27 mouse cellular contexts compared by ENCODE assay signal in the genomic region with DNA sequence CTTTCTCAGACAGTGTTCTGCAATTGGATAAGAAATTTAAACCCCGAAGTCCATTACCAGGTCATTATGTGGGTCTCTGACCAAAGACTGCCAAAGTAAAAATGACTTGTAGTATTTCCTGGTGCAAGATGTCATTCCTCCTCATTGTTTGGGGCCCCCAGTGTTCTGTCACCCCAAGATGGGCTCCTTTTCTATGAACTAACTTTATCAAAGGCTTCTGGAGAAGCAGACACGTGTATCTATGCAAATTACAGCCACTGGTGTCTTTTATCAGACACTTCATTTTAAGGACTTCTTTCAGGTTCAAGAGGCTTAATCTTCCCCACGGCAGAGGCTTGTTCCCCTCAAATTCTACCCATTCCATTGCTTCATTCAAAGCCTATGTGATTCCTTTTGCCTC.
"Had no signal": no experiment of that assay in that cellular context is flagged by ENCODE, and none has a peak within 500 bp of the region (broad histone marks: within the 10 kb centered on the region; RNA-seq: fewer than 3 reads in every experiment).

No protein-coding gene starts in this region.

- H3K9ac ChIP-seq: embryonic facial prominence, embryonic 12.5 days; embryonic facial prominence, embryonic 13.5 days; embryonic facial prominence, embryonic 15.5 days; forebrain, embryonic 12.5 days; forebrain, embryonic 13.5 days; forebrain, embryonic 15.5 days; forebrain, postnatal 0 days had no signal

- H3K4me2 ChIP-seq: embryonic facial prominence, embryonic 12.5 days; embryonic facial prominence, embryonic 13.5 days; embryonic facial prominence, embryonic 15.5 days; forebrain, embryonic 12.5 days; forebrain, embryonic 13.5 days; forebrain, embryonic 15.5 days had no signal

- ATAC-seq: forebrain, embryonic 13.5 days; forebrain, embryonic 14.5 days; forebrain, embryonic 15.5 days; forebrain, embryonic 16.5 days; forebrain, postnatal 0 days had no signal

- H3K27ac ChIP-seq: embryonic facial prominence, embryonic 10.5 days; embryonic facial prominence, embryonic 12.5 days; embryonic facial prominence, embryonic 13.5 days; embryonic facial prominence, embryonic 15.5 days; forebrain, embryonic 10.5 days; forebrain, embryonic 12.5 days; forebrain, embryonic 13.5 days; gastrocnemius, adult 2 months had no signal

- DNase-seq: cerebellum, adult 18-20 months; cerebellum, adult 2 months; cerebellum, adult 8-10 months; cerebellum, adult 9-10 months; cerebellum, adult 9-11 months; cerebellum, postnatal 10 days; cerebellum, postnatal 14 days; cerebellum, postnatal 25 days; cerebellum, postnatal 36 days; embryo, embryonic 11 days; forebrain, postnatal 0 days; gastrocnemius, adult 2 months; gastrocnemius, postnatal 10 days; gastrocnemius, postnatal 14 days; gastrocnemius, postnatal 25 days; gastrocnemius, postnatal 36 days had no signal

- H3K36me3 ChIP-seq: embryonic facial prominence, embryonic 10.5 days; embryonic facial prominence, embryonic 12.5 days; embryonic facial prominence, embryonic 13.5 days; embryonic facial prominence, embryonic 15.5 days; forebrain, embryonic 10.5 days; forebrain, embryonic 12.5 days; forebrain, embryonic 15.5 days had no signal

- H3K27me3 ChIP-seq: embryonic facial prominence, embryonic 12.5 days; embryonic facial prominence, embryonic 13.5 days; embryonic facial prominence, embryonic 15.5 days; forebrain, embryonic 12.5 days; forebrain, embryonic 13.5 days; forebrain, embryonic 15.5 days had no signal

- H3K4me3 ChIP-seq: embryonic facial prominence, embryonic 10.5 days; embryonic facial prominence, embryonic 12.5 days; embryonic facial prominence, embryonic 13.5 days; embryonic facial prominence, embryonic 15.5 days; erythroblast, embryonic 14.5 days; forebrain, embryonic 10.5 days; forebrain, embryonic 12.5 days; forebrain, embryonic 13.5 days; forebrain, embryonic 15.5 days; gastrocnemius, adult 2 months had no signal

- H3K9me3 ChIP-seq: embryonic facial prominence, embryonic 10.5 days; embryonic facial prominence, embryonic 13.5 days; embryonic facial prominence, embryonic 15.5 days; forebrain, embryonic 10.5 days; forebrain, embryonic 12.5 days; forebrain, embryonic 13.5 days; forebrain, embryonic 15.5 days had no signal
